Mouse (Mus musculus) bone marrow, adult 2 months (tissue): ENCODE results near the gene Ptpn20. TPM values are rescaled to one million over a fixed set of nuclear protein-coding genes. Genes with fewer than 3 reads are reported as not detected.

Source experiments
- H3K27ac ChIP-seq: fragments of 200-500 bp; 2 replicates; pipeline ENCODE4 v1.5.1; 2012; ENCODE audit warnings: low read depth, mild to moderate bottlenecking, control low read depth, inconsistent platforms, low read length; ENCODE audit not compliant: control insufficient read depth, poor library complexity, insufficient read depth
- H3K4me1 ChIP-seq: fragments of 200-500 bp; 2 replicates; pipeline ENCODE4 v1.6.1; 2011; ENCODE audit warnings: low read length; ENCODE audit not compliant: control insufficient read depth, insufficient read depth
- H3K4me3 ChIP-seq: fragments of 200-500 bp; replicated peaks from 2 replicates; pipeline ENCODE3; 2011; ENCODE audit warnings: mild to moderate bottlenecking, low read depth, low read length, control low read depth; ENCODE audit not compliant: control insufficient read depth
- CTCF ChIP-seq: fragments of 200-500 bp; IDR thresholded peaks from 2 replicates; pipeline ENCODE4 v1.5.1; 2011; ENCODE audit warnings: low read length, control low read depth; ENCODE audit not compliant: control insufficient read depth, insufficient read depth
- POLR2A ChIP-seq: fragments of 200-500 bp; IDR thresholded peaks from 2 replicates; pipeline ENCODE4 v1.6.1; 2011; ENCODE audit warnings: low read depth, mild to moderate bottlenecking, control low read depth, low read length, borderline replicate concordance; ENCODE audit not compliant: control insufficient read depth
- WGBS: fragments of 180-500 bp; shearing (Covaris S2); methylation state at CpG from one replicate; pipeline ENCODE4 v1.1.7; 2018; 5-methylcytosine and 5-hydroxymethylcytosine counted together
- polyA plus RNA-seq: library from polyadenylated mRNA; stranded (reverse); fragments of >200 nt; gene quantifications from 2 replicates; pipeline ENCODE4 v1.2.4, GENCODE M21; 2011; ENCODE audit warnings: low replicate concordance; ENCODE audit not compliant: missing spikeins, insufficient read depth, insufficient read length

The Ptpn20 gene
- polyA plus RNA-seq, 1 experiment, result not detected

DNA sequence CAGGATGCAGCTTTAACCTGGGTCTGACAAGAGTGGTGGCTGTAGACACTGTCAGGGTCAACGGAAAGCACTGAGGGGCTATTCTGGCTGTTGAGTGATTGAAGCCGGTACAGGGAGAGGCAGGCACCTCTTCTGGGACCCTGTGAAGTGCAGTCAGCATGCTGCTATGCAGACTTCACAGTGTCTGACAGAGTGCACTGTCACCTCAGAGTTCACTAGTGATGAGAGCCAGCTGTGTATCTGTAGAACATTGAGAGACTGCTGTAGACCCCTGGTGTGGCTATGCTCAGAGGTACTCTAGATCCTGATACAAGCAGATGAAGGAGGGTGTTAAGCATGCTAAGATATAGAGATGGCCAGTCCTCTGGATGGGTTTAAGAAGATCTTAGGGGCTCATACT lies 93.8 kb downstream of the Ptpn20 start:
- Histone ChIP-seq H3K4me3 (no peak overlapping the region), H3K4me1 (no peaks in the 10 kb centered on the region), H3K27ac (no peak overlapping the region)
- TF ChIP-seq CTCF (no peak), POLR2A (no peak)
- WGBS, result 82% methylated on average over 2 of the region's 2 CpGs

DNA sequence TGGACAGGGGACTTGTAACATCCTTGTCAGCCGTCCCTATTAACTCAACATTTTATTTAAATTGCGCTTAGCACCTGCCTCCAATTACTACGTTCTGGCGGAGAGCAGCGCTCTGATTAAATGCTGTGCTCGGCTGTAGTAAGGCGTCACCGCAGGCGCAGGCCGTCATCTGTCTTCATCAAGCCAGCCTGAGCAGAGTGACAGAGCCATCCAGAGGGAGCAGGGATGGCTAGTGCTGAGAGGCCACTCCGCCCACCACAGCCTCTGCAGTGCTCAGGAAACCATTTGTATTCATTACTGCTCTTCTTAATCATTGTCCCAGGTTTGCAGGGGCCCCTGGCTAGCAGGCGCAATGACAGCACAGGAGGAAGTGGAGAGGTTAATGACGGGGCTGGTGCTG lies 94.7 kb downstream of the Ptpn20 start:
- no peak overlapping the region for H3K4me3 ChIP-seq
- no peak for TF ChIP-seq POLR2A
- no peak for TF ChIP-seq CTCF
- 26% methylated on average over 13 of the region's 13 CpGs for WGBS
- no peaks in the 10 kb centered on the region for H3K4me1 ChIP-seq
- H3K27ac ChIP-seq, result no peak overlapping the region

DNA sequence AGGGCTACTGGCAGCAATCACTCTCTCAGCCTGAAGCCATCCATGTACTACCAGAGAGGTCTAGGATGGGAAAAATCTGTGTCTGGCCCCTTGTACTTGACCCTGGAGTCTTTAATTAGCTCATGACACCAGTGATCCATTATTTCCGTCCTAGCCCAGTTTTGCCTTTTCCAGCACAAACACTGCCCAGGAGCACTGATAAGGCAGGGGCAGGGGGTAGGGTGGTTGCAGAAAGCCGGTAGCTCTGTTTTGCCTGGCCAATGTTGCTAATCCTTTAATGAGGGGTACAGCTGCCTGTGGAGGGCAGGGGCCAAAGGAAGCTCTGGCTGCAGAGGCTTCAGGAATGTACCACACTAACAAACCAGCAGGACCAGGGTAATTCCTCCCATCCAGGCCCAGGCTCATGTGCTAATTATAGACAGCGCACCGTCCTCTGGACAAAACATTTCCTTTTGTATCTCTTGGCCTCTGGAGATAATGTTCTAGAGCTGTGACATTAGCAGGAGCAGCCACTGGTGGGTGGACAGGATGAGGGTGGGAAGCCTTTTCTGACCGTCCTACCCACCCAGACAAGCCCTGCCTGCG lies 98.5 kb downstream of the Ptpn20 start:
- Histone ChIP-seq H3K4me3 (no peak overlapping the region), H3K4me1 (no peaks in the 10 kb centered on the region), H3K27ac (no peak overlapping the region)
- 48% methylated on average over 6 of the region's 6 CpGs for WGBS
- TF ChIP-seq CTCF, result no peak
- TF ChIP-seq POLR2A, result no peak

DNA sequence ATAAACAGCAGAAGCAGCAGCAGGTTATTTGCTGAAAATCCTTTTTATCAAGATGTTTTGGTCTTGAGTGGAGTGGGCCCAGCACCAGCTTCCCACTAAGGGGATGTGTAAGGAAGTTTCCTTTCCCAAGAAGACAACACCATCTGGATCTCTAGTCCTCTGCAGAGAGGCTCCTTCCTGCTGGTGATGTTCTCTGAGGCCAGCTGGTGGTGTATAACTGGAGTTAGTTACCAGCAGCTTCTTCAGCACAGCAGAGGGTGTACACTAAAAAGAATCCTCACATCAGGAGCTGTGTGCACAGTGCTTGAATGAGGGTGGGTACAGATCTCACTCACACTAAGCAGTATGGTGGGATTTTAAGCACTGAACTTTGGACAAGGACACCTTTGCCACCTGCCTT lies 100.0 kb downstream of the Ptpn20 start:
- Histone ChIP-seq H3K27ac (no peak overlapping the region), H3K4me1 (no peaks in the 10 kb centered on the region), H3K4me3 (no peak overlapping the region)
- no peak for TF ChIP-seq CTCF

Other genes starting within 250 kb of the Ptpn20 start
- 4.3 and 14.3 TPM in 2 replicates for gene Mapk8, start 142.0 kb upstream of the Ptpn20 start, polyA plus RNA-seq
- not detected in 2 replicates for gene Frmpd2, start 117.5 kb upstream of the Ptpn20 start, polyA plus RNA-seq